Mouse (Mus musculus) heart, adult 9 months (tissue): Measurements from ENCODE around the gene 5530400C23Rik.
"Not testable (repeated sequence)": the region's sequence is repeated elsewhere in the genome, so short reads cannot be mapped to it uniquely, and the experiment has no call there.

Experiments used
- DNase-seq, 2 experiments: peaks; one replicate each; pipeline ENCODE4 v3.0.0; 2022; ENCODE audit warnings: low spot score in 2 of 2

The 5530400C23Rik gene

DNA sequence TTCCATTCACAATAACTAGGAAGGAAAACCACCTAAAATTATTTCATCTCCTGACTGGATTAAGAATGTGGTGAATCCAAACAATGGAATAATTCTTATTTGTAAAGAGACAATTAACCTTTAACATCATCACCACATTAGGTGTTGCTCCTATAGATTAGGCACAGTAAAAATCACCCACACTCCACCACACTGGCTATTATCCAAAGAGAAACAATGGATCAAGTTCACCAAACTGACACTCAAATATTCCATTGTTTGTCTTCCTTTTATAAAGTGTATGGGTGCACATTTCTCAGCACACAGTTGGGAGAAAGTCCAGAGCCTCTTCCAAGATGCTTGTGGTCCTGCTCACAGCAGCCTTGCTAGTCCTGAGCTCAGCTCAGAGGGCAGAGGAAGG lies at the start of gene 5530400C23Rik:
TSS of gene 5530400C23Rik (plus strand) at position 301 of the 400 bp plus-strand sequence.
- not testable (repeated sequence) for DNase-seq

DNA sequence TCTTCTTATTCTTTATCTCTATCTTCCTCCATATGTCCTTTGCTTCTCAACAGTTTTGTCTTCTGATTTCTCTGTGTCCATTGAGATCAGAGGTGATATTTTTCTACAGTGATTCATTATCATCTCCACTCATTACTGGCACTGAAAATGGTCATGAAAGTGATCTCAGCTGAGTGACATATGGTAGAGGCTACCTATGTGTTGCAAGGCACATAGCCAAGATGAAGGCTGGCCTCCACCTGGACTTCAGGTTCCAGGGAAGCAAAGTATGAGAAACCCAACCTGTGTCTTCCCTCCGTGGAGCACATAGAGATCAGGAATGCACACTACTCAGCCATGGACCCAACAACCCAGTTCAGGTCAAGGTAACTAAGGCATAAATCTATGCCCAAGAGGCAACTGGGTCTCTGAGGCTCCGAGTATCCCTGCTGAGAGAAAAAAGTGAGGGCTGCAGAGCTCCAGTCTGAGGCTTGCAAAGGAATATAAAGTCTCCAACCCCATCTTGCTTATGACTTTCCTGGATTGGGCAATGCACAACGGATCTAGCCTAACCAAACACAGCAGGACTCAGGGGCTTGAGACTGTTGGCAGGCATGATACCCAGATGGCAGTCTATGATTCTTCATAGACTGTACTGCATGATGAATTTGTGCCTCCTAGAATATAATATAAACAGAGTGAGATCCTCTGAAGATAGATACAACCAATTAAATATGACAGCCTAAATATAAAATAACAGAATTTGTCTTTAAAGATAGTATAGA lies 14.1 kb downstream of the 5530400C23Rik start:
- no peak for DNase-seq

GRCm38 (mm10) chr6:133313896-133314295 lies 21.9 kb downstream of the 5530400C23Rik start:
- not testable (repeated sequence) for DNase-seq

DNA sequence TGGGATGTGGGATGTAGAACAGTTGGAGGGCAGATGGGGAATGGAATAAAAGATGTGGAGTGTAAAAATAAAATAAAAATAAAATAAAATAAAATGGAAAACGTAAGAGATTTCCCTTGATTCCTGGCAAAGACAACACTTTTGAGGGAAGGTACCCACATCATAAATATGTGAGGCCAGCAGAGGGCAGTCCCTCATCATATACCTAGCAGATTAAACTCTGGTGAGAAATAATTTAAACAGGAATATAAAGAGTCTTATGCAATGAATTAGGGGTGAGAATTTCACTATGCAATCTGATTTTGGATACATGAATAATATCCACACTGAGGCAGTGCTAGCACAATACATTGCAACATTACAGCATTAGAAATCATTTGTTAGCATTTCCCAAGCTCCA lies 46.5 kb downstream of the 5530400C23Rik start:
- no peak for DNase-seq

DNA sequence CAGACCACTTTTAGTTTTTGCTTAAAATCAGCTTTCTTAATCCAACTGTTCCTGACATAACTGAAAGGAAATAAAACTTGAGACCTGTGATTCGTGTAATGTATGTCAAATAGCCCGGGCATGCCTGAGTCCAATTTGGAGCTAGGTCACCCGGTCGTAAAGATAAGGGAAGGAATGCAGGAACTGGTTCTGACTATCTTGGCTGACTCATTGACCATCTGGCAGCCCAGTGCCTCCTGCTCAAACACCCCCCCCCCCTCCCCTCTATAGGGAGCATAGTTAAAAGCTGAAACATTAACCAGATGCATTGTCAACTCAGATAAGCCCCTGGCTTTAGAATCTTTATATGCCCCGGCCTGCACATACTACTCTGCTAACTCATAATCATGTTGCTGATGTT lies 49.7 kb downstream of the 5530400C23Rik start:
- DNase-seq = not testable (repeated sequence)
